Mouse (Mus musculus): ENCODE measurements around the gene Aplnr. TPM values are rescaled to one million over a fixed set of nuclear protein-coding genes. Genes with fewer than 3 reads are reported as not detected.

Aplnr gene
- polyA plus RNA-seq, 1 experiment from 2014 or later = 84.1 TPM

DNA sequence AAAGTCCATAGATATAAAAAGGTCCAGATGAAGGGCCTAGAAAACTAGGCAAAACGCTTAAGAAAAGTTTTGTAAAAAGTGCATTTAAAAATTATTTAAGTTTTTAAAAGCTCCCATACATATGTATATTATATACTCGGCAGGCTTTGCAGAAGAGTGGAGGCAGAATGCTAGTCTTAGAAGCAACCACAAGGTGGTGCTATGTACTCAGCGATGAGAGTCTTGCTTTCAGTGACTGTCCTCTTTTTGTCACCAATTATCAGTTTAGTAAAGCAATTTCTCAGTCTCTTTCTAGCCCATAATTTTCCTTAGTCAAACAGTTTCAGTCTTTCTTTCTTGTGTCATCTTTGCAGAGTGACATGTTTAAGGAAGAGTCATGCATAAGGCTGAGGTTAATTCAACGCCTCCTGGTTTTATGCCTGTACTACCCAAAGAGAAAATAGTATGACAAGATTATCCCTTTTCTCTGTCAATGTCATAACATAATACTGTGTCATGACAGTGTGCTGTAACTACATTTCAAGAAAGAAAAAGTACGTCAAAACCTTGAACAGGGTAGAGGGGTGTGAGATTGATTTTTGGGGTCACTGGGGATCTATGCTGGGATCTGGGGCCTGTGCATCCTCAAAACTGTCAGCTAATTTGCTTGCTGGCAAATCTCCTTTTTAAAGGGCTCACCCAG is 12.7 kb upstream of the Aplnr start:
- Histone ChIP-seq H3K36me3 (ENCODE audit: insufficient read depth, low read length) (no peaks in the 10 kb centered on the region), H3K9me3 (ENCODE audit: low read length) (no peaks in the 10 kb centered on the region), H3K4me1 (ENCODE audit: insufficient read depth, low read depth, low read length) (no peaks in the 10 kb centered on the region), H3K27me3 (replicated peaks; ENCODE audit: insufficient read depth, low read length) (no peaks in the 10 kb centered on the region), H3K27ac (ENCODE audit: low read length) (no peak overlapping the region), H3K9ac (replicated peaks; ENCODE audit: low read depth) (no peak overlapping the region), H3K4me3 (ENCODE audit: low read depth, low read length) (no peak overlapping the region), H3K4me2 (replicated peaks; ENCODE audit: low read depth, low read length) (no peak overlapping the region)
- ATAC-seq (peak; percentile 55), DNase-seq (ENCODE audit: low spot score) (peak; percentile 84)
- TF ChIP-seq EP300 (IDR thresholded peaks at IDR 0.05) (no peak), CTCF (IDR thresholded peaks at IDR 0.05) (peak; percentile 86)
- WGBS = 29% methylated on average over 5 of the region's 5 CpGs

DNA sequence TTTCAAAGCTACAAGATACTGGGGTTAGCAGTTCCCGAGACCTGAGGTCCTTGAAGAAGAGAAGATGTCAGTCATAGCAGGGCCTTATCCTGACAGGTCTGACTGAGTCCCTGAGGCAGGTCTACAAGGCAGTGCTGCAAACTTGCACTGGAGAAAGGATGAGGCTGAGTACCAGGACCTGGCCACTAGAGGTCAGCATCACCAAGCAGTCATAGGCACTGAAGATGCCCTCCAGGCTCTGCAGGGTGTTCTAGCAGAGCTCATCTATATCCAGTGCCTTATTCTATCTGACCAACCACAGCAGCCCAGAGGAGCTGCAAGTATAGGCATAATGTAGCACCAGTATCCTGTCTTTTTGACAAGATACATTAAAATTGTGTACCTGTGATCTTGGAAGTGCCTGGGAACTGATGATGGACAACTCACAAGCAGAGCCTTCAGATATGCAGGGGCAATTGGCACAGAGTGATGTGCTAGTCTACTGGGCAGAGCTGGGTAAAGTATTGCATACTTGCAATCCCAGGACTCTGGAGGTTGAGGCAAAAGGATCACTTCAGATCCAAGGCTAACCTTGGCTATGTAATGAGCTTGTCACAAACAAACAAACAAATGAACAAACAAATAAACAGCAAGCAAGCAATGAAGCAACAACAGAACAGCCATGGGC is 12.0 kb upstream of the Aplnr start:
- Histone ChIP-seq H3K36me3 (ENCODE audit: insufficient read depth, low read length) (no peaks in the 10 kb centered on the region), H3K27me3 (replicated peaks; ENCODE audit: insufficient read depth, low read length) (no peaks in the 10 kb centered on the region), H3K9me3 (ENCODE audit: low read length) (no peaks in the 10 kb centered on the region), H3K4me1 (ENCODE audit: insufficient read depth, low read depth, low read length) (no peaks in the 10 kb centered on the region), H3K4me2 (replicated peaks; ENCODE audit: low read depth, low read length) (no peak overlapping the region), H3K4me3 (ENCODE audit: low read depth, low read length) (no peak overlapping the region), H3K27ac (ENCODE audit: low read length) (no peak overlapping the region), H3K9ac (replicated peaks; ENCODE audit: low read depth) (no peak overlapping the region)
- DNase-seq (ENCODE audit: low spot score) (peak; percentile 71), ATAC-seq (peak; percentile 86)
- WGBS = 22% methylated on average over 1 of the region's 1 CpGs
- no peak for TF ChIP-seq EP300 (IDR thresholded peaks at IDR 0.05)
- TF ChIP-seq CTCF (IDR thresholded peaks at IDR 0.05) = peak; percentile 92

DNA sequence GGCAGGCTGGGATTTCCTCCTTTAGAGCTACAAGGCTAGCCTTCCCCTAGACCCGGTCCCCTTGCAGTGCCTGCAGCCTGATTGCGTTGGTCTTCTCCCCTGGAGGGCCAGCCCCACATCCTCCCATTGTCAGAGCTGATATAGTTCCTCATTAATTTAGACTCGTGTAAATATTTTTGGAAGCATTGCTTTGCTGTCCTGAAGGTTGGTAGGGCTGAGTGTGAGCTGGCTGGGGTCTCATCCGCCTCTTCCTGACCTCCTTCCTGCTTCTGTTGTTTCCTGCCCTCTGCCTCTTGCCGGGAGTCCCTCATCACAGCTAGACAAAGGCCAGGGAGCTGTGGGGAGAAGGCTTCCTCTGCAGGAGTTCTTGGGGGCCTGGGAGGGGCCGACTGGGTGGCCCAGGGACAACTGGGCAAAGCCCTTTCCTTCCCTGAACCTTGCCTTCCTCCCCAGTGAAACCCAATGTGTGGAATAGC is 6.5 kb upstream of the Aplnr start:
- Histone ChIP-seq H3K27ac (ENCODE audit: low read length) (peak overlapping the region; percentile 76), H3K27me3 (replicated peaks; ENCODE audit: insufficient read depth, low read length) (no peaks in the 10 kb centered on the region), H3K9me3 (ENCODE audit: low read length) (no peaks in the 10 kb centered on the region), H3K4me1 (ENCODE audit: insufficient read depth, low read depth, low read length) (0 out of 2 replicates have a peak, but pooled peaks cover 6% of the 10 kb centered on the region), H3K4me2 (replicated peaks; ENCODE audit: low read depth, low read length) (0 out of 2 replicates have a peak overlapping the region, but pooled peaks have one; percentile 3), H3K4me3 (ENCODE audit: low read depth, low read length) (no peak overlapping the region), H3K36me3 (ENCODE audit: insufficient read depth, low read length) (no peaks in the 10 kb centered on the region), H3K9ac (replicated peaks; ENCODE audit: low read depth) (no peak overlapping the region)
- ATAC-seq (peak; percentile 91), DNase-seq (ENCODE audit: low spot score) (peak; percentile 69)
- 23% methylated on average over 6 of the region's 6 CpGs for WGBS
- no peak for TF ChIP-seq CTCF (IDR thresholded peaks at IDR 0.05)
- TF ChIP-seq EP300 (IDR thresholded peaks at IDR 0.05) = peak; percentile 82

GRCm38 (mm10) chr2:85131226-85131625 is 4.8 kb upstream of the Aplnr start:
- no peak for DNase-seq (ENCODE audit: low spot score)
- Histone ChIP-seq H3K9ac (replicated peaks; ENCODE audit: low read depth) (no peak overlapping the region), H3K4me2 (replicated peaks; ENCODE audit: low read depth, low read length) (no peak overlapping the region), H3K27ac (ENCODE audit: low read length) (peak overlapping the region; percentile 20; the same call in 1 of the 2 replicates), H3K4me1 (ENCODE audit: insufficient read depth, low read depth, low read length) (0 out of 2 replicates have a peak, but pooled peaks cover 6% of the 10 kb centered on the region), H3K4me3 (ENCODE audit: low read depth, low read length) (no peak overlapping the region), H3K36me3 (ENCODE audit: insufficient read depth, low read length) (no peaks in the 10 kb centered on the region), H3K9me3 (ENCODE audit: low read length) (no peaks in the 10 kb centered on the region), H3K27me3 (replicated peaks; ENCODE audit: insufficient read depth, low read length) (no peaks in the 10 kb centered on the region)
- no peak for ATAC-seq
- WGBS = 26% methylated on average over 2 of the region's 2 CpGs
- TF ChIP-seq CTCF (IDR thresholded peaks at IDR 0.05) (no peak), EP300 (IDR thresholded peaks at IDR 0.05) (no peak)

- Histone ChIP-seq H3K27ac (ENCODE audit: low read length) (peak overlapping the region; percentile 55), H3K4me2 (replicated peaks; ENCODE audit: low read depth, low read length) (no peak overlapping the region), H3K36me3 (ENCODE audit: insufficient read depth, low read length) (no peaks in the 10 kb centered on the region), H3K4me3 (ENCODE audit: low read depth, low read length) (no peak overlapping the region), H3K4me1 (ENCODE audit: insufficient read depth, low read depth, low read length) (0 out of 2 replicates have a peak, but pooled peaks cover 6% of the 10 kb centered on the region), H3K9ac (replicated peaks; ENCODE audit: low read depth) (no peak overlapping the region), H3K27me3 (replicated peaks; ENCODE audit: insufficient read depth, low read length) (no peaks in the 10 kb centered on the region), H3K9me3 (ENCODE audit: low read length) (no peaks in the 10 kb centered on the region)
- ATAC-seq = peak; percentile 60
- WGBS = 30% methylated on average over 1 of the region's 1 CpGs
- no peak for TF ChIP-seq CTCF (IDR thresholded peaks at IDR 0.05)
- TF ChIP-seq EP300 (IDR thresholded peaks at IDR 0.05) = peak; percentile 82
- DNase-seq (ENCODE audit: low spot score) = peak; percentile 66
These were observed 4.3 kb upstream of the Aplnr start for GRCm38 (mm10) chr2:85131724-85132123.

DNA sequence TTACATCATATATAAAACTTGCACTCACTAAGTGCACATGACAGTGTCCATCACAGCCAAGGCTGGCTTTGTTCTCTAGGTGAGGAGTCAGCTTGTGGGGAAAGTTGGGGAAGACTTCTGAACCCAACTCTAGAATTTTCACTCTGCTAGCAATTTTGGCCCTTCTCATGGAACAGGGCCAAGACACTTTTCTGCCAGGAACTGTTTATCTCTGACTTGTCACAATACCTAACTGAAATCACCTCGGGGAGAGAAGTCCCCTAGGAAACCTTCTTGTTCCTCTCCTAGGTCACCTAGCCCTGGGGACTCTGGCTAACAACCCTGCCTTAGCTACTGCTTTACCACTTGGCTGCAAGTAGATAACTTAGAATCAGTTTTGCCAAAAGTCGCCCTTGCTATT is 3.8 kb upstream of the Aplnr start:
- 0 out of 2 replicates have a peak, but pooled peaks cover 6% of the 10 kb centered on the region for H3K4me1 ChIP-seq (ENCODE audit: insufficient read depth, low read depth, low read length)
- H3K36me3 ChIP-seq (ENCODE audit: insufficient read depth, low read length) = no peaks in the 10 kb centered on the region
- 25% methylated on average over 2 of the region's 2 CpGs for WGBS
- peak overlapping the region; percentile 55 for H3K27ac ChIP-seq (ENCODE audit: low read length)
- H3K4me2 ChIP-seq (replicated peaks; ENCODE audit: low read depth, low read length) = no peak overlapping the region
- no peak overlapping the region for H3K9ac ChIP-seq (replicated peaks; ENCODE audit: low read depth)
- H3K27me3 ChIP-seq (replicated peaks; ENCODE audit: insufficient read depth, low read length) = no peaks in the 10 kb centered on the region
- TF ChIP-seq CTCF (IDR thresholded peaks at IDR 0.05) = no peak
- no peak for TF ChIP-seq EP300 (IDR thresholded peaks at IDR 0.05)
- no peak for ATAC-seq
- H3K9me3 ChIP-seq (ENCODE audit: low read length) = no peaks in the 10 kb centered on the region
- no peak overlapping the region for H3K4me3 ChIP-seq (ENCODE audit: low read depth, low read length)
- DNase-seq (ENCODE audit: low spot score) = no peak

All from lung, postnatal 0 days (tissue).